Mouse (Mus musculus) MEL (cell line): Measurements from ENCODE around the gene Slc25a21. TPM values are rescaled to one million over a fixed set of nuclear protein-coding genes. Genes with fewer than 3 reads are reported as not detected.
"Not testable (repeated sequence)": the region's sequence is repeated elsewhere in the genome, so short reads cannot be mapped to it uniquely, and the experiment has no call there.

ENCODE experiments used
- DNase-seq: peaks from one replicate; pipeline ENCODE4 v3.0.0; 2011; ENCODE audit warnings: low read depth, low spot score
- H3K27ac ChIP-seq: 2 replicates; pipeline ENCODE4 v1.5.1; 2012; ENCODE audit warnings: low read depth, mild to moderate bottlenecking, control low read depth, low read length, moderate library complexity; ENCODE audit not compliant: control insufficient read depth
- H3K27me3 ChIP-seq, 2 experiments: fragments of 150-350 bp in 1 of 2; sonication (generic) in 1 of 2; 2 replicates each; pipeline ENCODE4 v1.6.1; 2012; ENCODE audit warnings: low read length in 2 of 2, mild to moderate bottlenecking in 2 of 2, improper control_type of control experiment in 1 of 2, moderate library complexity in 1 of 2; ENCODE audit not compliant: insufficient read depth in 2 of 2, control insufficient read depth in 1 of 2
- H3K36me3 ChIP-seq, 2 experiments: 2 replicates each; pipeline ENCODE4 v1.6.1; 2012 to 2014; ENCODE audit warnings: low read length in 2 of 2, improper control_type of control experiment in 1 of 2, inconsistent platforms in 1 of 2, mild to moderate bottlenecking in 1 of 2; ENCODE audit not compliant: insufficient read depth in 2 of 2, control insufficient read depth in 1 of 2
- H3K4me1 ChIP-seq, 2 experiments: fragments of 150-350 bp in 1 of 2; sonication (generic) in 1 of 2; 2 replicates each; pipeline ENCODE4 v1.6.1; 2012; ENCODE audit warnings: low read length in 2 of 2, improper control_type of control experiment in 1 of 2, mild to moderate bottlenecking in 1 of 2; ENCODE audit not compliant: insufficient read depth in 2 of 2, control insufficient read depth in 1 of 2
- H3K4me3 ChIP-seq, 2 experiments: fragments of 150-350 bp in 1 of 2; sonication (generic) in 1 of 2; 2 replicates each; pipeline ENCODE4 v1.5.1; 2012; ENCODE audit warnings: low read depth in 2 of 2, low read length in 2 of 2, mild to moderate bottlenecking in 2 of 2, moderate library complexity in 2 of 2, control low read depth in 1 of 2, improper control_type of control experiment in 1 of 2; ENCODE audit not compliant: control insufficient read depth in 1 of 2, insufficient read depth in 1 of 2
- H3K79me2 ChIP-seq: 2 replicates; pipeline ENCODE4 v1.6.1; 2012; ENCODE audit warnings: mild to moderate bottlenecking, low read length, moderate library complexity; ENCODE audit not compliant: control insufficient read depth, poor library complexity, insufficient read depth
- H3K9ac ChIP-seq: 2 replicates; pipeline ENCODE4 v1.6.1; 2012; ENCODE audit warnings: low read depth, mild to moderate bottlenecking, control low read depth, low read length, moderate library complexity; ENCODE audit not compliant: control insufficient read depth, poor library complexity, severe bottlenecking
- H3K9me3 ChIP-seq: fragments of 150-350 bp; sonication (generic); replicated peaks from 2 replicates; pipeline ENCODE4 v1.6.1; 2012; ENCODE audit warnings: mild to moderate bottlenecking, low read length, improper control_type of control experiment, moderate library complexity; ENCODE audit not compliant: insufficient read depth
- BHLHE40 ChIP-seq: IDR thresholded peaks from 2 replicates; pipeline ENCODE4 v1.6.1; 2012; ENCODE audit warnings: low read depth, mild to moderate bottlenecking, inconsistent platforms, low read length, improper control_type of control experiment, borderline replicate concordance
- CHD2 ChIP-seq: IDR thresholded peaks from 2 replicates; pipeline ENCODE4 v1.6.1; 2011; ENCODE audit warnings: low read length, improper control_type of control experiment
- EP300 ChIP-seq, 2 experiments: IDR thresholded peaks; 2 replicates each; pipeline ENCODE4 v1.6.1; 2011; ENCODE audit warnings: improper control_type of control experiment in 2 of 2, low read length in 2 of 2, low read depth in 1 of 2, mild to moderate bottlenecking in 1 of 2
- ETS1 ChIP-seq: IDR thresholded peaks from 2 replicates; pipeline ENCODE4 v1.6.1; 2012; ENCODE audit warnings: low read depth, mild to moderate bottlenecking, inconsistent platforms, low read length, improper control_type of control experiment, moderate library complexity
- JUND ChIP-seq: IDR thresholded peaks from 2 replicates; pipeline ENCODE4 v1.6.1; 2011; ENCODE audit warnings: low read depth, mild to moderate bottlenecking, improper control_type of control experiment, low read length
- KAT2A ChIP-seq: conservative IDR thresholded peaks from 2 replicates; pipeline ENCODE4 v1.6.1; 2012; ENCODE audit warnings: low read depth, low read length, improper control_type of control experiment, inconsistent platforms
- MAFK ChIP-seq: IDR thresholded peaks from 2 replicates; pipeline ENCODE4 v1.6.1; 2011; ENCODE audit warnings: low read depth, mild to moderate bottlenecking, low read length, improper control_type of control experiment, borderline replicate concordance
- MAX ChIP-seq: IDR thresholded peaks from 2 replicates; pipeline ENCODE4 v1.6.1; 2011; ENCODE audit warnings: low read length, improper control_type of control experiment
- MEF2A ChIP-seq: IDR thresholded peaks from 2 replicates; pipeline ENCODE4 v1.6.1; 2014; ENCODE audit warnings: low read depth, mild to moderate bottlenecking, inconsistent platforms, low read length, improper control_type of control experiment; ENCODE audit not compliant: poor library complexity, insufficient replicate concordance, severe bottlenecking; ENCODE audit errors: extremely low read depth
- MYB ChIP-seq: IDR thresholded peaks from 2 replicates; pipeline ENCODE4 v1.6.1; 2011; ENCODE audit warnings: mild to moderate bottlenecking, low read depth, low read length, improper control_type of control experiment
- NELFE ChIP-seq: IDR thresholded peaks from 2 replicates; pipeline ENCODE4 v1.6.1; 2011; ENCODE audit warnings: low read depth, low read length, improper control_type of control experiment
- POLR2A ChIP-seq, 2 experiments: IDR thresholded peaks; 2 replicates each; pipeline ENCODE4 v1.6.1; 2011 to 2012; ENCODE audit warnings: low read length in 2 of 2, mild to moderate bottlenecking in 2 of 2, control low read depth in 1 of 2, improper control_type of control experiment in 1 of 2, low read depth in 1 of 2, moderate library complexity in 1 of 2; ENCODE audit not compliant: control insufficient read depth in 1 of 2, insufficient read depth in 1 of 2, poor library complexity in 1 of 2
- RAD21 ChIP-seq: IDR thresholded peaks from 2 replicates; pipeline ENCODE4 v1.6.1; 2011; ENCODE audit warnings: mild to moderate bottlenecking, low read depth, low read length, improper control_type of control experiment
- RCOR1 ChIP-seq: IDR thresholded peaks from 2 replicates; pipeline ENCODE4 v1.6.1; 2012; ENCODE audit warnings: low read depth, mild to moderate bottlenecking, inconsistent platforms, low read length, improper control_type of control experiment
- SIN3A ChIP-seq: IDR thresholded peaks from 2 replicates; pipeline ENCODE4 v1.6.1; 2012; ENCODE audit warnings: low read length, improper control_type of control experiment, inconsistent platforms
- TAL1 ChIP-seq: IDR thresholded peaks from 2 replicates; pipeline ENCODE4 v1.6.1; 2012; ENCODE audit warnings: mild to moderate bottlenecking, inconsistent platforms, low read length, moderate library complexity, mixed read lengths
- TCF12 ChIP-seq: IDR thresholded peaks from 2 replicates; pipeline ENCODE4 v1.6.1; 2014; ENCODE audit warnings: low read depth, mild to moderate bottlenecking, inconsistent platforms, low read length, improper control_type of control experiment, moderate library complexity
- USF2 ChIP-seq, 2 experiments: IDR thresholded peaks; 2 replicates each; pipeline ENCODE4 v1.6.1; 2011 to 2012; ENCODE audit warnings: improper control_type of control experiment in 2 of 2, low read length in 2 of 2, borderline replicate concordance in 1 of 2, inconsistent platforms in 1 of 2, low read depth in 1 of 2, mild to moderate bottlenecking in 1 of 2; ENCODE audit not compliant: insufficient read depth in 1 of 2
- ZKSCAN1 ChIP-seq: IDR thresholded peaks from 2 replicates; pipeline ENCODE4 v1.6.1; 2012; ENCODE audit warnings: low read depth, mild to moderate bottlenecking, inconsistent platforms, low read length, improper control_type of control experiment, moderate library complexity
- ZMIZ1 ChIP-seq: IDR thresholded peaks from 2 replicates; pipeline ENCODE4 v1.6.1; 2012; ENCODE audit warnings: low read depth, mild to moderate bottlenecking, inconsistent platforms, low read length, improper control_type of control experiment, moderate library complexity
- ZNF384 ChIP-seq: IDR thresholded peaks from 2 replicates; pipeline ENCODE4 v1.6.1; 2012; ENCODE audit warnings: low read depth, mild to moderate bottlenecking, inconsistent platforms, low read length, improper control_type of control experiment
- polyA plus RNA-seq, 2 experiments: library from polyadenylated mRNA; stranded (reverse) in 1 of 2; unstranded in 1 of 2; fragments of >175 nt in 1 of 2; fragments of >200 nt in 1 of 2; gene quantifications; 2 replicates each; pipeline versions ENCODE4 v1.2.1 to v1.2.4; 2012; ENCODE audit warnings: low replicate concordance in 2 of 2, low read depth in 1 of 2; ENCODE audit not compliant: insufficient read length in 2 of 2, insufficient read depth in 1 of 2, missing spikeins in 1 of 2
- total RNA-seq: library from RNA; depleted of rRNA; stranded (reverse); fragments of 300-350 nt; gene quantifications from 2 replicates; pipeline ENCODE4 v1.2.3, GENCODE M21; 2012

Slc25a21 gene
- total and polyA plus RNA-seq, 3 experiments: 14.7 to 18.3 TPM; not detected in 1

- Histone ChIP-seq H3K9ac (no peak overlapping the region), H3K4me1 (peaks cover 9 to 11% of the 10 kb centered on the region in 2 experiments), H3K36me3 (peaks cover 0 to 7% of the 10 kb centered on the region in 2 experiments; a peak in 3 of 4 replicates), H3K9me3 (no peaks in the 10 kb centered on the region), H3K79me2 (peaks cover 20% of the 10 kb centered on the region), H3K4me3 (no peak overlapping the region), H3K27me3 (no peaks in the 10 kb centered on the region), H3K27ac (no peak overlapping the region)
- DNase-seq: peak; percentile 45
- no peak for TF ChIP-seq JUND
- TF ChIP-seq BHLHE40: no peak
- no peak for TF ChIP-seq SIN3A
- no peak for TF ChIP-seq KAT2A
- no peak for TF ChIP-seq MEF2A
- TF ChIP-seq ZNF384: peak; percentile 29; the same call in 1 of the 2 replicates
Measured at GRCm38 (mm10) chr12:57227776-57228175, 30.5 kb upstream of the Slc25a21 start.

- peaks cover 13% of the 10 kb centered on the region for H3K79me2 ChIP-seq
- peaks cover 6 to 9% of the 10 kb centered on the region in 2 experiments for H3K4me1 ChIP-seq
- no peak overlapping the region for H3K9ac ChIP-seq
- no peak overlapping the region for H3K27ac ChIP-seq
- DNase-seq: no peak
- H3K9me3 ChIP-seq: no peaks in the 10 kb centered on the region
- H3K27me3 ChIP-seq: no peaks in the 10 kb centered on the region
- H3K36me3 ChIP-seq: peaks cover 0 to 4% of the 10 kb centered on the region in 2 experiments; a peak in 2 of 4 replicates
- no peak for TF ChIP-seq SIN3A
- TF ChIP-seq MYB: no peak
- TF ChIP-seq ZMIZ1: no peak
- TF ChIP-seq POLR2A (IDR thresholded peaks at IDR 0.05; ENCODE audit: control insufficient read depth in 1 of 2, insufficient read depth in 1 of 2, low read depth in 1 of 2, low read length in 2 of 2, poor library complexity in 1 of 2): no peak
- TF ChIP-seq MAFK: no peak
- TF ChIP-seq TCF12: no peak
- TF ChIP-seq NELFE: no peak
- no peak for TF ChIP-seq TAL1
- TF ChIP-seq USF2 (IDR thresholded peaks at IDR 0.05; ENCODE audit: borderline replicate concordance in 1 of 2, insufficient read depth in 1 of 2, low read depth in 1 of 2, low read length in 2 of 2): no peak
- TF ChIP-seq MAX: no peak
- TF ChIP-seq CHD2: no peak
- TF ChIP-seq EP300 (IDR thresholded peaks at IDR 0.05; ENCODE audit: low read depth in 1 of 2, low read length in 2 of 2): no peak
- TF ChIP-seq RCOR1: no peak
- TF ChIP-seq ETS1: no peak
- TF ChIP-seq ZKSCAN1: no peak
- no peak for TF ChIP-seq RAD21
- TF ChIP-seq, all 39 proteins: peak for 0
- H3K4me3 ChIP-seq: no peak overlapping the region
Measured at GRCm38 (mm10) chr12:57226411-57226810, 29.1 kb upstream of the Slc25a21 start.

DNA sequence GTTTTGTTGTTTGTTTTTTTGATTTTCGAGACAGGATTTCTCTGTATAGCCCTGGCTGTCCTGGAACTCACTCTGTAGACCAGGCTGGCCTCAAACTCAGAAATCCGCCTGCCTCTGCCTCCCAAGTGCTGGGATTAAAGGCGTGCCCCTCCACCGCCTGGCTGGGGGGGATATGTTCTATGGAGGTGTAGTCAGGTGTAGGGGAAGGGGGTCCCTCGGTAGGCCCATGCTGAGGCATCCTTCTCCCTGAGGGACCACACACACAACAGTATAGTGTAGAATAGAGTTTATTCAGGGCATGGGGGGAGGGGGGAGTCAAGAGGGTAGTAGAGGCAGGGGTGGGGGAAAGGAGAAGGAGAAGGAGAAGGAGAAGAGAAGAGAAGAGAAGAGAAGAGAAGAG is 15.2 kb upstream of the Slc25a21 start:
- H3K36me3 ChIP-seq, H3K27ac ChIP-seq, H3K4me3 ChIP-seq, H3K4me1 ChIP-seq, H3K79me2 ChIP-seq, H3K9me3 ChIP-seq, H3K27me3 ChIP-seq, DNase-seq, H3K9ac ChIP-seq: not testable (repeated sequence)
